Mouse (Mus musculus) heart, postnatal 0 days (tissue): ENCODE results near the gene Helq. TPM values are rescaled to one million over a fixed set of nuclear protein-coding genes. Genes with fewer than 3 reads are reported as not detected.

ENCODE experiments used
- ATAC-seq: fragments of 200-750 bp; cut with Nextera tagmentation; 2 replicates; pipeline ENCODE4 v1.8.0; 2017; ENCODE audit warnings: low read depth, moderate number of reproducible peaks, moderate library complexity; ENCODE audit not compliant: insufficient read depth
- DNase-seq: peaks from one replicate; pipeline ENCODE4 v3.0.0-alpha.2; 2016; ENCODE audit warnings: low spot score
- H3K27ac ChIP-seq: fragments of 300-500 bp; sonication (generic); 2 replicates; pipeline ENCODE4 v1.5.1; 2014; ENCODE audit warnings: low read depth, mild to moderate bottlenecking
- H3K27me3 ChIP-seq: fragments of 300-500 bp; sonication (generic); 2 replicates; pipeline ENCODE4 v1.6.1; 2014; ENCODE audit warnings: low read length, mixed read lengths; ENCODE audit not compliant: control insufficient read depth, insufficient read depth
- H3K36me3 ChIP-seq: fragments of 300-500 bp; sonication (generic); replicated peaks from 2 replicates; pipeline ENCODE4 v1.6.1; 2014; ENCODE audit warnings: low read length, mixed read lengths; ENCODE audit not compliant: control insufficient read depth, insufficient read depth
- H3K4me1 ChIP-seq: fragments of 300-500 bp; sonication (generic); 2 replicates; pipeline ENCODE4 v1.6.1; 2014; ENCODE audit warnings: antibody characterized with exemption; ENCODE audit not compliant: control insufficient read depth, insufficient read depth
- H3K4me2 ChIP-seq: fragments of 300-500 bp; sonication (generic); 2 replicates; pipeline ENCODE4 v1.6.1; 2014; ENCODE audit warnings: low read depth, mild to moderate bottlenecking, low read length, moderate library complexity
- H3K4me3 ChIP-seq: fragments of 300-500 bp; sonication (generic); 2 replicates; pipeline ENCODE4 v1.5.1; 2014; ENCODE audit warnings: low read depth, low read length
- H3K9ac ChIP-seq: fragments of 300-500 bp; sonication (generic); replicated peaks from 2 replicates; pipeline ENCODE4 v1.6.1; 2014; ENCODE audit warnings: low read depth, low read length, mixed read lengths
- H3K9me3 ChIP-seq: fragments of 300-500 bp; sonication (generic); replicated peaks from 2 replicates; pipeline ENCODE4 v1.6.1; 2016; ENCODE audit warnings: low read length; ENCODE audit not compliant: control insufficient read depth
- CTCF ChIP-seq: IDR thresholded peaks from 2 replicates; pipeline ENCODE4 v1.5.1; 2016; ENCODE audit warnings: antibody characterized with exemption, control low read depth, low read depth
- EP300 ChIP-seq: IDR thresholded peaks from 2 replicates; pipeline ENCODE4 v1.6.1; 2016; ENCODE audit warnings: antibody characterized with exemption, low read depth
- WGBS: fragments of 180-500 bp; shearing (Covaris S2); extraction: QIAGEN DNeasy Blood & Tissue Kit; methylation state at CpG from one replicate; pipeline ENCODE4 v1.1.7; 2014; 5-methylcytosine and 5-hydroxymethylcytosine counted together
- polyA plus RNA-seq: library from polyadenylated mRNA; unstranded; fragments of >200 nt; fragmentation: Nextera tagmentation; extraction: Ambion mirVana; gene quantifications from 2 replicates; pipeline ENCODE4 v1.2.1, GENCODE M21; 2015
- total RNA-seq: library from RNA; depleted of rRNA; stranded (reverse); fragments of >200 nt; gene quantifications from 2 replicates; pipeline ENCODE4 v1.2.3, GENCODE M21; 2014; ENCODE audit warnings: low replicate concordance

Gene Helq
- total and polyA plus RNA-seq, 2 experiments from 2014 or later, result 0.42 to 3.9 TPM

GRCm38 (mm10) chr5:100826531-100826930 is 28.1 kb upstream of the Helq start:
- no peak overlapping the region for H3K4me3 ChIP-seq
- ATAC-seq, result no peak

GRCm38 (mm10) chr5:100825975-100826374 is 27.6 kb upstream of the Helq start:
- Histone ChIP-seq H3K4me2 (no peak overlapping the region), H3K9me3 (no peaks in the 10 kb centered on the region), H3K9ac (no peak overlapping the region), H3K27ac (no peak overlapping the region), H3K27me3 (no peaks in the 10 kb centered on the region), H3K4me3 (no peak overlapping the region), H3K36me3 (0 out of 2 replicates have a peak, but pooled peaks cover 4% of the 10 kb centered on the region), H3K4me1 (peaks cover 4% of the 10 kb centered on the region; the same call in 1 of the 2 replicates)
- 21% methylated on average over 2 of the region's 2 CpGs for WGBS
- DNase-seq, result peak; percentile 21
- 0 out of 2 replicates have a peak, but pooled peaks have one; percentile 57 for ATAC-seq
- peak; percentile 53 for TF ChIP-seq CTCF
- TF ChIP-seq EP300, result no peak

More at GRCm38 (mm10) chr5:100826531-100826930, 28.1 kb upstream of the Helq start:
- Histone ChIP-seq H3K9me3 (no peaks in the 10 kb centered on the region), H3K36me3 (0 out of 2 replicates have a peak, but pooled peaks cover 4% of the 10 kb centered on the region), H3K27ac (no peak overlapping the region), H3K9ac (no peak overlapping the region), H3K4me1 (no peaks in the 10 kb centered on the region), H3K27me3 (no peaks in the 10 kb centered on the region), H3K4me2 (no peak overlapping the region)
- TF ChIP-seq CTCF, result no peak
- no peak for DNase-seq
- WGBS, result 75% methylated on average over 7 of the region's 7 CpGs

- WGBS, result 70% methylated on average over 7 of the region's 7 CpGs
- no peak for DNase-seq
- H3K9me3 ChIP-seq, result no peaks in the 10 kb centered on the region
- H3K27me3 ChIP-seq, result no peaks in the 10 kb centered on the region
- H3K4me2 ChIP-seq, result no peak overlapping the region
- no peak overlapping the region for H3K27ac ChIP-seq
- no peak overlapping the region for H3K4me3 ChIP-seq
- H3K36me3 ChIP-seq, result 0 out of 2 replicates have a peak, but pooled peaks cover 4% of the 10 kb centered on the region
- no peak overlapping the region for H3K9ac ChIP-seq
- peaks cover 4% of the 10 kb centered on the region for H3K4me1 ChIP-seq
- ATAC-seq, result no peak
- TF ChIP-seq CTCF, result no peak
- no peak for TF ChIP-seq EP300
Measured at GRCm38 (mm10) chr5:100822826-100823225, 24.4 kb upstream of the Helq start.

DNA sequence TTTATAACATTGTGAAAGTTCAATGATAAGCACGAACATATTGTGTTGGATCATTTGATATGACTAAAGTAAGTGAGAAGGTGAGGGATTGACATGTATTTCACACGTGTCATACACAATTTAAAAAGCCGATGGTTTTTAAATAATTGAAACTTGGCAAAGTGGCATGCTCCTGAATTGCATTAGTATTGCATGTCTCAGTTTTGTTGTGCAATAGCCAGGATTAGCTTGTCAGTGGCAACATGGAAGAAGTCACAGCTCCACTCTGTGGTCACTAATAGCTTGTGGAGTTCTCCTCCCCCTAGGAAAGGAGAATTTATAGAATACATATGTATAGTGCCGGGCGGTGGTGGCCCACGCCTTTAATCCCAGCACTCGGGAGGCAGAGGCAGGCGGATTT is 23.0 kb upstream of the Helq start:
- H3K9ac ChIP-seq, result no peak overlapping the region

GRCm38 (mm10) chr5:100820483-100821184 is 22.2 kb upstream of the Helq start, which contains the start of gene Abraxas1:
Abraxas1 (minus strand) TSS chr5:100820965.
- Histone ChIP-seq H3K9ac (peak within 1 kb of the TSS; percentile 95), H3K36me3 (peaks cover 18% of the 10 kb centered on the region; the same call in 1 of the 2 replicates), H3K4me3 (peak within 1 kb of the TSS; percentile 90), H3K4me2 (peak within 1 kb of the TSS; percentile 97), H3K27ac (peak within 1 kb of the TSS; percentile 87), H3K9me3 (no peaks in the 10 kb centered on the region), H3K27me3 (no peaks in the 10 kb centered on the region), H3K4me1 (peaks cover 4% of the 10 kb centered on the region)
- WGBS, result under 1% methylated on average over 63 of the region's 63 CpGs
- peak; percentile 89 for DNase-seq
- TF ChIP-seq EP300 (no peak), CTCF (no peak)
- peak; percentile 95 for ATAC-seq

More for the DNA sequence above, 23.0 kb upstream of the Helq start:
- H3K4me2 ChIP-seq, result peak overlapping the region; percentile 97
- DNase-seq (no peak), ATAC-seq (no peak)
- H3K4me3 ChIP-seq, result peak overlapping the region; percentile 90
- H3K27ac ChIP-seq, result no peak overlapping the region
- WGBS, result 76% methylated on average over 8 of the region's 8 CpGs
- no peaks in the 10 kb centered on the region for H3K9me3 ChIP-seq
- H3K27me3 ChIP-seq, result no peaks in the 10 kb centered on the region
- H3K4me1 ChIP-seq, result peaks cover 4% of the 10 kb centered on the region
- no peak for TF ChIP-seq EP300
- no peak for TF ChIP-seq CTCF
- H3K36me3 ChIP-seq, result peaks cover 15% of the 10 kb centered on the region; the same call in 1 of the 2 replicates
